Mouse (Mus musculus): ENCODE results near the gene Cphx3. TPM values are rescaled to one million over a fixed set of nuclear protein-coding genes. Genes with fewer than 3 reads are reported as not detected.
"Not testable (repeated sequence)": the region's sequence is repeated elsewhere in the genome, so short reads cannot be mapped to it uniquely, and the experiment has no call there.

Gene Cphx3
- total RNA-seq, 1 experiment = 12.3 TPM

DNA sequence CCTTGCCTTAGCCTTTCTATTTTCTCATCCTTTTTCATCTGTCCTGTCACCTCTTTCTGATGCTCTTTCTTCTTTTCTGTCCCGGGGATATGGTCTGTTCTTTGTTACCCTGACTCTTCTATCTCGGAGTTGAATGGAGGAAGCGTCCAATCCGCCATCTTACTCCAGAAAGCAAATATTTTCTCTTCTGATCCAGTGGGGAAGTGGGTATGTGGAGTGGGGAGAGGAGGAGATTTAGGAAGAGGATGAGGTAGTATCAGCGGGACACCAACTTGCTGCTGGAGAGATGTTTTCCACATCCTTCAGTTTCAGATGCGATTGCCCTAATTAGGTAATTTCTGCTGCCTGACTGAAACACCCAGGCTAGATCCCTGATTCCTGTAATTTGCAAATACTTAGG, 176.6 kb downstream of the Cphx3 start:
- H3K4me1 ChIP-seq (ENCODE audit: control insufficient read depth in 2 of 2, insufficient read depth in 2 of 2, low read length in 2 of 2, poor library complexity in 1 of 2); DNase-seq (ENCODE audit: low read depth, low spot score); H3K9ac ChIP-seq (ENCODE audit: insufficient read depth, low read depth, low read length, poor library complexity, severe bottlenecking); H3K9me3 ChIP-seq (ENCODE audit: control insufficient read depth, insufficient read depth, low read depth, low read length); H3K4me3 ChIP-seq (ENCODE audit: insufficient read depth in 1 of 2, low read depth in 1 of 2, low read length in 2 of 2, poor library complexity in 1 of 2, severe bottlenecking in 1 of 2); H3K27ac ChIP-seq (ENCODE audit: insufficient read depth, low read depth, low read length, poor library complexity, severe bottlenecking); H3K36me3 ChIP-seq (ENCODE audit: control insufficient read depth, insufficient read depth, low read length, poor library complexity, severe bottlenecking); in situ Hi-C loops (cut with MboI; ENCODE audit: low sequenced_read_pairs in 2 of 2, unreplicated experiment in 2 of 2): not testable (repeated sequence)

Other genes starting within 250 kb of the Cphx3 start
- gene Anxa11, start 240.1 kb upstream of the Cphx3 start, total RNA-seq (2012; rRNA removed) = 17.0 and 18.7 TPM in 2 replicates
- gene Plac9a, start 179.2 kb upstream of the Cphx3 start, total RNA-seq (2012; rRNA removed) = 1.3 and 6.5 TPM in 2 replicates
- 1.7 and 2.4 TPM in 2 replicates for gene Tmem254a, start 154.6 kb upstream of the Cphx3 start, total RNA-seq (2012; rRNA removed)
- 0.63 and 1.0 TPM in 2 replicates for gene Cphx1, start 144.0 kb upstream of the Cphx3 start, total RNA-seq (2012; rRNA removed)
- 0.32 TPM in 1 of 2 replicates, not detected in the other for gene Duxbl1, start 103.7 kb upstream of the Cphx3 start, total RNA-seq (2012; rRNA removed)
- gene Gm9780, start 39.6 kb upstream of the Cphx3 start, total RNA-seq (2012; rRNA removed) = 5.2 and 6.3 TPM in 2 replicates
- 23.6 and 25.1 TPM in 2 replicates for gene Tmem254c, start 14.9 kb upstream of the Cphx3 start, total RNA-seq (2012; rRNA removed)
- 0.49 and 1.6 TPM in 2 replicates for gene Cphx2, start 781 bp upstream of the Cphx3 start, total RNA-seq (2012; rRNA removed)
- gene Duxbl2, start 36.1 kb downstream of the Cphx3 start, total RNA-seq (2012; rRNA removed) = 7.2 and 9.1 TPM in 2 replicates
- 14.1 and 24.9 TPM in 2 replicates for gene Plac9b, start 100.2 kb downstream of the Cphx3 start, total RNA-seq (2012; rRNA removed)
- gene Tmem254b, start 124.7 kb downstream of the Cphx3 start, total RNA-seq (2012; rRNA removed) = 5.4 and 5.5 TPM in 2 replicates
- gene Duxbl3, start 175.7 kb downstream of the Cphx3 start, total RNA-seq (2012; rRNA removed) = 2.8 and 3.6 TPM in 2 replicates

Data from ES-E14 (cell line).